Mouse (Mus musculus) megakaryocyte, adult 5-6 weeks (primary cell): Measurements from ENCODE around the gene Ppm1h. TPM values are rescaled to one million over a fixed set of nuclear protein-coding genes. Genes with fewer than 3 reads are reported as not detected.

Source experiments
- ATAC-seq: 2 replicates; pipeline ENCODE4 v1.8.0; 2016; ENCODE audit warnings: mild to moderate bottlenecking, inconsistent platforms; ENCODE audit not compliant: poor library complexity, severe bottlenecking
- total RNA-seq, 2 experiments: library from RNA; stranded (forward) in 1 of 2; stranded (reverse) in 1 of 2; fragments of 153-499, 151-499 nt in 1 of 2; fragments of 221-1000, 200-1000 nt in 1 of 2; gene quantifications; 2 replicates each; pipeline versions ENCODE4 v1.2.3 to v1.2.4; 2015 to 2017

The Ppm1h gene
- total RNA-seq, 2 experiments from 2014 or later, result 27.9 to 31.8 TPM

DNA sequence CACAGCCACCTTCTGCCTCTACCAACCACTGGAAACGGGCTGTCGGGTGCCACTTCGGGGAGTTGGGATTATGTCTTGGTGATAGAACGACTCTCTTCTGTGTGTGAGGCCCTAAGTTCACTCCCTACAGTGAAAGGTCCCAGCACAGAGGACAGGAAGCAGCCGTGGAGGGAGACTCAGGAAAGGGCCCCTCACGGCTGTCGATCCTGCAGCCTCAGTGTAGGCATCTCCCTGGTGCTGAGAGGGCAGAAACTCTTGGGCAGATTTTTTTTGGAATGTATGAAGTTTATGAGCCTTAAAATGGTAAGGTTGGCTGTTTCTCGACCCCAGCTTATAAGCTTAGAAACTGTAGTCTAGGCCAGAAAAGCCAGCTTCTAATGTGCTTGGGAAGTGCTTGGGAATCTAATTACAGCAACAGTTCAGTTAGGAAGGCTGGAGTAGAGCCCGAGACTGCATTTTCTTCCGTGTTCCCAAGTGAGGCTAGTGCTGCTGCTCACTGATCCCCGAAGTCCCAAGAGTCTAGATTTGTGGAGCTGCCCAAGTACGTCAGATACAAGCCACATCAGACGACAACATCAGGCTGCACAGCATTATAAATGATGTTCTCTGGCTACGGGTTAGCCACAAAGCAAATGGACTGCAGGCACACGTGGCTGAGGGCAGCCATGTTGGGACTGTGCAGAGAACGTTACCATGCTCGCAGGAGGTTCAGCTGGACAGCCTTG is 177.6 kb downstream of the Ppm1h start:
- ATAC-seq, result no peak

DNA sequence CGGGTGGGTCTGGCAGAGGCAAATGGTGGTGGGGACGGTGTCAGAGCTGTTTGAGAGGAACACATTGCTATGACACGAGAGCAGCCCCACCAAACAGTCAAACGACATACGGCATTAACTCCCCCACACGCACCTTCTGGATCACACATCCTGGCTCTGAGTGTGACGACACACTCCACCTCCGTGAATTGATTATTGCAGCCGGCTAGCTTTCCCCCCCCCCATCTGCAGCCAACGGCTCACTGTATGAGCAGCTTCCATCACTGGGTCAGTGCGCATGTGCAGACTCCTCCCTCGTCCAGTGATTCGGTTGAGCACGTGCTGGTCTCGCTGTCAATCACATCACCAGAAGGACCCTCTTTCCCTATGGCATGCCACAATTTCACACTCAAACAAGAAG is 178.6 kb downstream of the Ppm1h start:
- no peak for ATAC-seq

DNA sequence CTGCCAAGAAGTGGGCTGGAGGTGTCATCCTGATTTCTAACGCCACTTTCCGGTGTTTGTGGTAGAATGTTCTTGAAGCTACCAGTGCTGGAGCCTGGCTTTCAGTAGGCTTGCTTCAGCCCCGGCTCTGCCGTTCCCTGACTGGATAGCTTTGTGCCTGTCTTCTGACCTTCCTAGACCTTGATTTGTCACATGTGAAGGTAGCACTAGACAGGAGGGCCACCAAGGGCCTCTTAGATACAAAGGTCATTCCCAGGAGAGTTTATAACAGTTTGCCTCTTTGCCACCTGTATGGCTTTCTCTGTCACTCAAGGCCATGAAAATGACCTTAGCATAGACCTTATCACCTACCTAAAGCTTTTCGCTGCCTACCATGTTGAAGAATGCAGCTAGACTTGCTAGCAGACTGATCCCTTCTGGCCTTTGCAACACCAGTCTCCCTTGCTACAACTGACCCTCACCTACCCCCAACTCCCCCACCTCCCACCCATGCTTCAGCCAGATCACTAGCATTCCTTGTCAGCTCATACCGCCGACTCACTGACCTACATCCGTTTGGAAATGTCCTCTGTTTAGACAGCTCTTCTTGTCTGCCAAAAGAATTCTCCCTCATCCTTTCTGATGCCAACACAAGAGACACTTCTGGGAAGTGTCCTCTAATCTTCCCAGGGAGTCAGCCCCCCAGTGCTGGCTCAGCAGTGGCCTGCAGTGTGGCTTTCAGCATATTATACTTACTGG is 180.5 kb downstream of the Ppm1h start:
- no peak for ATAC-seq

DNA sequence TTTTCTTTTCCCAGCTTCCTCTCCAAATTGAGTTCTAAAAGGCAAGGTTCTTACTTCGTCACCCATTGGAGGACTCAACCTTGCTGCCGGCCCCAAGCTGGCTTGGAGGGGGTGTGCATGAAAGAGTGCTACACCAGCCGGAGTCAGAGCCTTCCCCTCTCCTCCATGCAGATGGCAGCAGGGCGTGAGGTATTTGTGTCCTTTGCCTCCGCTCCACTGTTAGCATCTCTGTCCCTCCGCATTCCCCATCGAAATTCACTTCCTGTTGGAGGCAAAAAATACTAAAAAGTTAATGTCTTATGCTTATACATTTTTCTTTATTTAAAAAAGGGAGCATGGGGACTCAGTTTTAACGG is 181.1 kb downstream of the Ppm1h start:
- no peak for ATAC-seq

DNA sequence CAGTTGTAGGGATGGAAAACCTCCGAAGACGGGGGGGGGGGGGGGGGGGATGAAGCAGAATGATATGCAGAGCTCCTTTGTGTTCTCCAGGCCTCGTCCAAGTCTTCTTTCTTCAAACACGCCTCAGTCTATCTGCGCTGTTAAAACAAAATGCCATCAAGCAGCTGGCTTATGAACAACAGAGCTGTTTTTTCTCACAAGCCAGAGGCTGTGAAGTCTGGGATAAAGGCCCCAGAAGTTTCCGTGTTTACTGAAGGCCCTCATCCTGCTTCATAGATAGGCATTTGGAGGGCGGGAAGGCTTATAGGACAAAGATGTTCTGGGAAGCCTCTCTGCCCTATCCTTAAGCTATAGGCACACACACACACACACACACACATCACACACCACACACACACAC is 181.5 kb downstream of the Ppm1h start:
- no peak for ATAC-seq

DNA sequence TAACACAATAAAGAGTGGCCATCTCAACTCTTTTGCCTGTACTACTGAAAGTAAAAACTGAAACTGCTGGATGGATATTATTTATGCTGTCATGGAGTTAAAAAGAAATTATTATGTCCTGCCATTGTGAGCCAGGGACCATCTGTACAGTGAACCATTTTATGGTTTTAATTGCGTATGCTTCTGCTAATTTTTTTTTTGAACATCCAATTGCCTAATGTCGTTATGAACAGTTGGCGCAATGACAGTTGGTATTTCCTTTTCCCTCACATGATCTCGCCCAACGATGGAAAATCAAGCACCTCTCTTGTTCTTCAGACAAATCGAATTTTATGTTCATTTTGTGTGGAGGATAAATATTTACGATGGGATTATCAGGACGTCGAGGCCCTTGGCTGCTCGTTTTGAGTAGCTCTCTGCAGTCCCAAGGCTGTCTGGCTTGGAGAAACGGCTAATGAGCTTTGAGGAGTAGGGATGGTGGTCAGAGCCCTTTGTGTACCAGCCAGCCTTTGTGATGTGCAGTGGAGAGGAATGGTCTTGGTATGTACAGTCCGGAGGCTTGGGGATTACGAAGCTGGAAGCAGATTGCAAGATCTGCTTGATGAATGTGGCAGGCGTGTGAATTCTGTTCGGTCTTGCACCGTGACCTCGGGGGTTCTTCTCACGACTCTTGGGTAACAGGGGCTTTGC is 183.3 kb downstream of the Ppm1h start:
- no peak for ATAC-seq

DNA sequence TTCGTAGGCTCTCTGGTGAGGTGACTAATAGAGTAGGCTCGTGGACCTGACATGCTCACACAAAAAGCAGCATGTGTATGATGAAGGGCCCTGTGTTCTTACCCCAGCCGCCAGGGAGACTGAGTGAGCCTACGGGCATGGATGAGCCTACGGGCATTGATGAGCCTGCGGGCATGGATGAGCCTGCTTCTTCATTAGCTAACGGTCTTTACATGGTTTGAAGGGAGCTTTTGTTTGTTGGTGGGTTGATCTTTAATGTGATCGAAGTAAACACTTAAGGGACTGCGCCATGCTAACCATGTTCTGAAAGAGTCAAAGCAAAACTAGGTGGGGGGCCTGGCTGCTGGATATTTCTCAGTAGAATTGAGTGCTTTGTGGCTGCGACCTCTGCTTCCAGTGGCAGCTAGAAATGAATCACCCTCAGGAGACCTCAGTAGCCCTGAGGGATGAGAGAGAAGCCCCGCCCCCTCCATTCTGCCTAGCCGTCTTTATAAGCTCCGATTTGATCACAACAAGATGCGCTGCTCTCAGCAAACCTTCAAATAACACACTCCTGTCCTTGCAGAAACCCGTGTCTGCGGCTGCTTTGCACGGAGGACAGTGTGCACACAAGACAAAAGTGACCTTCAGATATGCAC is 183.9 kb downstream of the Ppm1h start:
- ATAC-seq, result no peak

DNA sequence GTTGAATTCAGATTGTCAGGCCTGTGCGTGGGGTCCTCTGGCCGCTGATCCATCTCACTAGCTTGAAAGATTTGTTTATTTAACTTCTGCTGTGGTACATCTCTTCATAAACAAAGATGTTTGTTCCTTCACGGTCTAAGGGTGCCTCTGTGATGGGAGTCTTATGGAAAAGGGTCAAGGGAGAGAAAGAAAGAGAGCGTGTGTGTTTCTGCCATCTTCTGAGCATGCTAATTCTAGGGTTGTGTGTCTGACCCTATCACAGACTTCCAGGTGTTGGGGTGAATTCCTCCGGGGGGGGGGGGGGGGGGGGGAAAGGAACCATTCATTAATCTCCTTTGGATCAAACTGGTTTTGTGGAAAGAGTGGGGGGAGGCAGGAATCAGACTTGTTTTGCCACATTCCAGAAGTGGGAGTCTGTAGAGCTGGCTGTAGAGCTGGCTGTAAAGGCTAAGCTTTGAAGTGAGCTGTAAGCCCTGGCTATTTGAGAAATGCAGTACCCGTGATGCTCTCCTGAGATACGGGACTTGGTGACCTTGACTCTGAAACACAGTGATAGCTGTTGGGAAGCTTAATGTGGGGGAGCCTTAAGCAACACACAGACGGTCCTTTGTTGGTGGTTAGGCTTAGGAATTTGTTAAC is 191.4 kb downstream of the Ppm1h start:
- no peak for ATAC-seq

DNA sequence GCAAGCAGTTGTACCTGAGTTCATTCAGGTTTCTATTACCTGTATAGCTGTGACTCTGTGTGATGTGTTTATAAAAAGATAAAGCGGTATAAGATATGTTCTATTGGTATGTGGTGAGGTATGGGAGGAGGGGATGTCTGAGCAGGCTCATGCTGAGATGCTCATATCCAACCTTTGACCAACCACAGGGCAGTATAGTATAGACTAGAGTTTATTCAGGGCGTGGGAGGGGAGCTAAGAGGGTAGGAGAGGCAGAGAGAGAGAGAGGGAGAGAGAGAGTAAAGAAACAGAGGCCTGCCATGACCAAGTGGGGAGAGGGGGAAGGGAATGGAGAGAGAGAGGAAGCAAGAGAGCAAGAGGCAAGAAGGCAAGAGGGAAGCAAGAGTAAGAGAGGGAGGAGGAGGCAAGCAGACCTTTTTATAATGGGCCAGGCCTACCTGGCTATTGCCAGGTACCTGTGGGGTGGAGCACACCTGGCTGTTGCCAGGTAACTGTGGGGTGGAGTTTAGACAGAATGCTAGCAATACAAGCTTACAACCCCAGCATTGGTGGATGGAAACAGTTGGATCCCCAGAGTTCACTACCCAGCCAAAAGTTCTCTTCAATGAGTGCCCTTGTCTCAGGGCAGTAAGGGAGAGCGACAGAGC is 192.4 kb downstream of the Ppm1h start:
- no peak for ATAC-seq

DNA sequence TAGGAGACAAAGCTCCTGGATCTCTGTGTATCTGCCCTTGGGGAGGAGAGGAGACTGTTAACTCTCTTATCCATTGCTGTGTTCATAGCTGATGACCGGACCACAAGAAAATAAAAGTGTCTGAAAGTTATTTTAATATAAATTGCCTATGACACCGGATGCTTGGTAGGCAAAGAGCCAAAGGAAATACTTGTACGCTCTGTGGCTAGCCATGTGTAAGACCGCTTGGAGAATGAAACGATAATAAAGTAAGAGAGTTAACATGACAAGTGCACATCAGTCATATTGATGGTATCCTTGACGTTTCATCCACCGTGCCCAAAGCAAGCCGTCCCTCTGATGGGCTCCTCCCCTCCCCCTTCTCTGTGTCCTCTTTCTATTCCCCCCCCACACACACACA is 194.2 kb downstream of the Ppm1h start:
- no peak for ATAC-seq

DNA sequence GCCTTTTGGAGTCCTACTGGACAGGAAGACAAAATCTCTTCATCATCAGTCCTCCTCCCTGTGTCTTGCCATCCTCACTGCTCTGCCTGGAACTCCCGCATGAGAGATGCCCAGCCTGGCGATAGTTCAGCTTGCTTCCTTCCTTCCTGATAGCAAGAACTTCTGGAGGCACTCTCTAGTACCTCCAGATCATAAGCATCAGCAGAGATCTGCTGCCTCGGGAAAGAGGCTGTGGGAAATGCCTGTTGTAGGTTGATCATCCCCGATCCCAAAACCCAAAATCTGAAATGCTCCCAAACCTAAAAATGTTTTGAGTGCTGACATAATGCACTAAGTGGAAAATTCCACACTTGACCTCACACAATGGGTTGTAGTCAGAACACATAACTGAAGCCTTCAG is 198.4 kb downstream of the Ppm1h start:
- ATAC-seq, result no peak

DNA sequence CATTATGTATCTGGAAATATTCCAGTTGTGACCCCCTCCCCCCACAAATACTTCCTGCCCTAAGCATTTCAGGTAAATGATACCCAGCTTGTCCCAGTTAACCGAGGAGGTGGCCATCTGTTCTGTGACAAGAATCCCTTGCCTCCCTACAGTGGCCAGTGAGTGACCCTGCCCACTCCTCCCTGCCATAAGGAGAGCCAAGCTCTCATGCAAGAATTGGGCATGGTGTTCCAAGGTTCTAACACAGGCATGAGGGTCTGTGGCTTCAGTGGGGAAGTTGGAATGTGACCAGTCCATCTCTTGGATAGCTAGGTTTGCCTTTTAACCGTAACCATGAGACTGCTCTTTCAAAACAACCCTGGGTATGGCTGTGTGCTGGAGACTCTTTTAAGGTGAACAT is 198.9 kb downstream of the Ppm1h start:
- no peak for ATAC-seq

DNA sequence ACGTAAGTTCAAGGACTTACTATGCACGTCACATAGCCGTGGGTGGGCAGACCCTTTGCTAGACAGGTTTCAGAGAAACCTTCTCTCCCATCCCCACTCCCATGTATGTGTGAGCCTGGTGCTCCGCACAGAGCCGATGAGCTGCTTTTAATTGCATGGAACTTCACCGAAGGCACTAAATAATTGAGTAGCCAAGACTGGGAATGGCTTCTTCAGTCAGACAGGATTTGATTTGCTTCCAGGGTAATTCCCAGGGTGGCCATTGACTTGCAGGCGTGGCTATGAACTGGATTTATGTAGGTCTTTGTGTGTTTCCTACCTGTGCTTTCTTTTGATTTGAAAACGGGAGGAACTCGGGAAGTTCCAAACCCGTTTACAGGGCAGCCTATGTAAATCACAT is 202.9 kb downstream of the Ppm1h start:
- ATAC-seq, result no peak

DNA sequence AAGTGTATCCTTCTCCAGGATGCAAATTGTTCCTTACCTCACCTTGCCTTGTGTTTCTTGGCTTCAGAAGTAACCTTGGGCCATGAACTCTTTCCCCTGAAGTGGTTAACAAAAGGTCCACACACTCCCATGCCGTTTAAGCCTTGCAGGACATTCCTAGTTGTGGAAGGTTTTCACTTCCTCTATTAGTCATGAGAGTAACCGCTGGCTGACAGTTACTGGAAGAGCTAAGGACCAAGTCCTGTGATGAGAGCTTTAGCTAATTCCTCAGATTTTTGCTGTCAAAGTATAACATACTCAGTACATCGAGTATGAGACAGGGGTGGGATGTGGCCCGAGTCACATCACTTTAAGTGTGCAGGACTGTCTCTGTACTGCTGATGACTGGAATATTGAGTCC is 204.1 kb downstream of the Ppm1h start:
- peak; percentile 83 for ATAC-seq

DNA sequence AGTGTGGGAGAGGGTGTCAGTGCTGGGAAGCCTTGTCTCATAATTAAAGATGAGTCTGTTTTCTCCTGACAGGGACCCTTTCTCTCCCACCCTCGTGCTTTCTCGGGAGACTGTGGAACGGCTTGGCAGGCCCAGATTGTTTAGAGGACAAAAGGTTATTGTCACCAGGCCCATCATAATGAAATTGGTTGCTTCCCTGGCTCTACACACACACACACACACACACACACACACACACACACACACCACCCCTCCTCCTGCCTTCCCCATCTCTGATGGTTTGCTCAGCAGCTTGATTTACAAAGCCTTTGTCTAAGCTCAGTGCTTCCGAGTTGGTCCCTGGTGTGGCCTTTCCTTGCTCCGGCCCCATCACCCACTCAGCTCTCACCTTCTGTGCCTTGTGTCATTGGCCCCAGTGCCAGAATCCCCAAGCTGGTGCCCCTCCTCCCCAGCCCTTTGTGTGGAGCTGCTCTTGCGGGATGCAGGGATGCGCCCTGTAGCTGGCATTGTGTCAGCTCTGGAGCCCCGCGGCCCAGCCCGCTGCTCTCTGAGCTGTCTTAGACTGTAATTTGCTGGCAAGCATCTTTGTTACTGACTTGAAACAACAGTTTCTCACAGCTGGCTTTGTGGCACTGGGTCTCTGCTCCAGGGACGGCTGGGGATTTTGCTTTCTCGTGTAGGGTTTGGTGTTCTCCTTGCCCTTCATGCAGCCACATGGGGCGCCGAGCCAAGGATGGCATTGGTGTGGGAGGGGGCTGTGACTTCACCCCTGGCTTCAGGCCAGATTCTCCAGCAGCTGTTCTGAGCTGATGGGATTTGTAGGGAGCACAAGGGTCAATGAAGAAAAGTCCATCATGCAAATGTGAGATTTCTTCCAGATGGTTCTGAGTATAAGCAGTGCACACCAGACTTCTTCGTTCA is 205.5 kb downstream of the Ppm1h start:
- ATAC-seq, result no peak

DNA sequence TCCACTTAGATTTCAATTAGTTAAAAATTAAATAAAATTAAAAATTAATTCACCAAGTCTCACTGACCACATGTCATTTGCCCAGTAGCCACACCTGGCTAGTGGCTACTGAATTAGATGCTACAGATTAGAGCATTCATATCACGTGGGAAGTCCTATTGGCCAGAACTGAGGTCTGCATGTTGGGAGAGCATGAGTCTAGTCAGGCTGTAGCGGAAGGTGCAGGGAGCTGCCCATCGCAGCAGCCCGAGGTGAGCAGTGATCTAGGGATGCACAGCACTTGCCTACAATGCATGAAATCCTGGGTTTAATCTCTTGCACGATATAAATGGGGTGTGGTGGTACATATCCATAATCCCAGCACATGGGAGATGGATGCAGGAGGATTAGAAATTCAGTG is 206.7 kb downstream of the Ppm1h start:
- no peak for ATAC-seq

DNA sequence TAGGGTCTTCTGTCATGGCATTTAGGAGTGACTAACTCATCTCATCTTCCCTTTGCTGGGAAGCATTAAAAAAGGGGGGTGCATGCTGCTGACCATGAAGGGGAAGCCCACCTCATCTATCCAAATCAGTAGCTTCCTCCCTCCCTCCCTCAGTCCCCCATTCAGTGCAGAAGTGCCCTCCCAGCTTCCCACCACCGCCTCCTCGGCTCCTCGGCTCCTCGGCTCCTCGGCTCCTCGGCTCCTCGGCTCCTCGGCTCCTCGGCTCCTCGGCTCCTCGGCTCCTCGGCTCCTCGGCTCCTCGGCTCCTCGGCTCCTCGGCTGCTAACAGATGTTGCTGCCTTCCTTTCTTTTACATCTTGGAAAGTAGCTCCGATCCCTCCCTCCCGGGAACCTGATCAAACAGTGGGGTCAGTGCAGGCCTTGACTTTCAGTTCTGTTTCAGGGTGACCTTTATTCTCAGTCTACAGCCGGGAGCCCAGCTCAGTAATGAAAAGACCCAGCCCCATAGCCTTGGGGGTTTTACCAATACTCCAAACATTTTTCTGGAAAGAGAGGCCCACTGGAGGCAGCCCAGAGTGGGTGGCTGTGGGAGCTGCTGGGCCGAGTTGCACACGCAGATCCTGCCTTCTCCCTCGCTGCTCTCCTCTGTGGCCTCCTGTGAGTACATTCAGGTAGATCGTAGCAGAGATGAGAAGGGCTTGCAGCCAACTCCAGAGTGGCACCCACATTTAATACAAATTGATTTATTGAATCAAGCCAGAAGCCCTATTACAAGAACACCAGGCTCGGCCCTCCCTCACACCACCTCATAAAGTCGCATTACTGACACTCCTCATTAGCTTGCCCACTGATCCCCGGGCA is 207.7 kb downstream of the Ppm1h start:
- ATAC-seq, result no peak

DNA sequence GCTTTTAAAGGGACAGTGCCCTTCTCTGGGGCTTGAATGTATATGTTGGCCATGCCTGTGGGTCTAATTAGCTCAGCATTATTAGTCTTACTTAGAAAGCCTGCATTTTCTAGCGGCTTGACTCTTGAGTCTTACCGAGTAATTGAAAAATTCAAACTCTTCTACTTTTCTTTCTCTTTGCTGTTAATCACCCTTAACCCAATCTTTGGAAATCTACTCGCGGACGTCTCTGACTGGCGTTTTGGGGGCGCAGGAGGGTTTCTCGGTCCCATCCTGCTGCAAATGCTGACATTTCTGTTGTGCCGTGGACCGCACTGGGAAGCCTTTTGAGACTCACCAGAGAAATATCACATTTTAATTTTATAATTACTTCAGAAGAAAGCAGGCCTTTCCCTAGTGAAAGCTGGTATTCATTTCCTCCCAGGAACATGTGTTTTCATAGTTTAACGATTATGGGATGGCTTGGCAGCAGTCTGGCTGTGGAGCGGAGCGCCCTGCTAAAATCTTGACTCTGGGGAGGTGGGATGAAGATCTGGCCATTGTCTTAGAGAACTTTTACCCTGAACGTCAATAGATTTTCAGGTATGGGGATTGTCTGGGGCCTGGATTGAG is 208.5 kb downstream of the Ppm1h start:
- no peak for ATAC-seq
